Mouse (Mus musculus) induced T-regulatory cell, adult 2 months (primary cell): ENCODE data around the gene Gak.
"Not testable (repeated sequence)": the region's sequence is repeated elsewhere in the genome, so short reads cannot be mapped to it uniquely, and the experiment has no call there.

Experiments
- DNase-seq: peaks from one replicate; pipeline ENCODE4 v3.0.0-alpha.2; 2012; ENCODE audit warnings: low read depth

The Gak gene

DNA sequence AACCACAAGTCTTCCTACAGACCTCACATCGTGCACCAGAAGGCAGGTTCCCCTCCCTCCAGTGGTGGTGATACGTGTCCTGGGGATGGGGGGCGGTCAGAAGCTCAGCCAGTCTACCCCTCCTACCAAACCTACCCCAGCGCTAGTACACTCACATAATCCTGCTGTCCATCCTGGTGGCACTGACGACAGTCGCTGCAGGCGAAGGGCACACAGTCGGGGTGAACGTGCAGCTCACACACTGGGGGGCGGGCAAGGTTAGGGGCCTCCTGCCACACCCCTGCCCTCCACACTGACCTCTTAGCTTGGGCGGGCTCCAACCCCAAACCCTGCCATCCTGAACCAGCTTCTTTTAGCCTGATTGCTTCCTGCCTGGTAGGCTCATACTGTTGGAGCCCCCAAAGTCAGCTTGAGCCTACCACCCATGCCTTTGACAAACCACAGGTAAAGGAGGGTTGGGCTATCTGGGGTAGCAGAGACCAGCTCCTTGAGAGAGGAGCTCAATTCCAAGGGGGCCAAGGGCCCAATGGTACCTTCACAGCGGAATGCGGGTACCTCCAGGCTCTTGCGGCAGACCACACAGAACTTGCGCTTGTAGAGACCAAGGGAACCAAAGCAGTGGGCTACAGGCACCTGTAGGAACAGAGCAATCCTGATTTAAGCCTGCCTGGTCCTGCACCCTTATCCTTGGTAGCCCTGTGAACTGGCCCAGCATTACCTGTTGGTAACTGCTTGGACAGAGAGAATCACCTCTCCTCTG, 26.5 kb upstream of the Gak start:
- no peak for DNase-seq

DNA sequence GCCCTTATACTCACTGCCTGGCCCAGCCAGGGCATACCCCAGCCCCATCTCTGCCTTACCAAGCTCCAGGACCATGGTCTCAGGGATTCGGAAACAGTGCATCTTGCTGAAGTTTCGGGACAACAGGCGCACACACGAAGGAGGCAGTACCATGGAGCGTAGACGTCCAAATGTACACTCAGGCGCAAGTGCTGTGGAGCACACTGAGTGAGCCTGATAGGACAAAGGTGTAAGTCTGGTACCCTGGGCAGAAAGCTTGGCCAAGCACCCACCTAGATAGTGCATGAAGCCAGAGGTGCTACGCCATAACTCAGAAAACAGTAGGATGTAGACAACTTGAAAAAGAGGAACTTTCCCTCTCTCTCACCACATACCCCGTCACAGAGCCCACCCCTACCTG, 25.8 kb upstream of the Gak start:
- no peak for DNase-seq

DNA sequence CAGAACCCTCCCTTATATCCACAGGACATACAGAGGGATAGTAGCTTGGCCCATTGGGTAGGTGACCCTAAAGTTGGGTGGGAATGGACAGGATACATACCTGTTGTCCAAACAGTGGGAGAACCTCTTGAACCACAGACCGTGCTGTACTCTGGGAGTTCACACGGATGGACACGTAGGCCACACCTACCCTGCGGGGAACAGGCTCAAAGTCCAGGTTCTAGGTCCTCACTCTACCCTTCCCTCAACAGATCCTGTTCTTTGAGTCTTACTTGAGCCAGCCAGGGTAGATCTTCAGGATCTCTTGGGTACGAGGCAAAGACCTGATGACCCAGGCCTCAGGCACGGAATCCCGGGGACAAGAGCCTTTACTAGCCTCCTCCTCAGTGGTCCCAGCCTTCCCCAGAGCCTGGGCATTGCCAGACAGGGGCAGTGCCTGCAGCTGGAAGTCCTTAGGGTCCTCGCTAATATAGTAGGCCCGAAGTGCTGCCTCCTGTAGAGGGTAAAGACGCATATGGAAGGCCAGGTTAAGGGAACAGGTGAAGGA, 25.0 kb upstream of the Gak start:
- DNase-seq = no peak

DNA sequence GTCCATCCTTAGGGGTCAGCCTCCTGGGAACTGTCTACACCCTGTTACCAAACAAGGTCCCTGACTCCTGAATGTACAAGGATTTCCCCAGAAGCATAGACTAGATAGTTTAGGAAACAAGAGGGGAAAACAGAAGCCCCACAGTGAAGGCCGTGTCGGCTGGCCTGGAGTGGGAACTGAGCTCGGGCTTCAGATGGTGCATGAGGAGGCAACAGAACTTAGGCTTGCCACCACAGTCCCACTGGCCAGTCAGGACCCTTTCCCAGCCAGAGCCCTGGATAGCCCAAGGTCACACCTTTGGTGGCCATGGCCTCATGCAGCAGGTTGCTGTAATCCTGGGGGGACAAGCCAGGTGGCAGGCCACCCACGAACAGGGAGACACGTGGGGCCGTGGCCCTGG, 23.8 kb upstream of the Gak start:
- DNase-seq = no peak

DNA sequence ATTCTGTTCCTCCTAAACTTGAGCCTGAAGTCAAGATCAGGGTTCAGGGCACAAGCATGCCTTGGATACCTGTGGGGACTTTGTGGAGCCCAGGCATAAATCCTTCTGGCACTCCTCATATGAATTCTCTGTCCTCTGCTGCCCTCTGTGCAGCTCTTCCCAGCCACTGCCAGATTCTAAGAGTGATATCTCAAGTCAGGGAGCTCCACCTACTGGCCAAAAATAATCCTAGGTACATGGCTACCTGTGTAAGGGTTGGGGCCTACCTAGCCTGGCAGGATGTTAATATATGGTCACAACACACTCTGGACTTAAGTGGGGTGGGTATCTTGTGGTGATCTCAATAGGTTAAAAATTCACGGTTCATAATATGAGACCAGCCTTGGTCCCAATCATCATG, 22.3 kb upstream of the Gak start:
- peak; percentile 84 for DNase-seq

DNA sequence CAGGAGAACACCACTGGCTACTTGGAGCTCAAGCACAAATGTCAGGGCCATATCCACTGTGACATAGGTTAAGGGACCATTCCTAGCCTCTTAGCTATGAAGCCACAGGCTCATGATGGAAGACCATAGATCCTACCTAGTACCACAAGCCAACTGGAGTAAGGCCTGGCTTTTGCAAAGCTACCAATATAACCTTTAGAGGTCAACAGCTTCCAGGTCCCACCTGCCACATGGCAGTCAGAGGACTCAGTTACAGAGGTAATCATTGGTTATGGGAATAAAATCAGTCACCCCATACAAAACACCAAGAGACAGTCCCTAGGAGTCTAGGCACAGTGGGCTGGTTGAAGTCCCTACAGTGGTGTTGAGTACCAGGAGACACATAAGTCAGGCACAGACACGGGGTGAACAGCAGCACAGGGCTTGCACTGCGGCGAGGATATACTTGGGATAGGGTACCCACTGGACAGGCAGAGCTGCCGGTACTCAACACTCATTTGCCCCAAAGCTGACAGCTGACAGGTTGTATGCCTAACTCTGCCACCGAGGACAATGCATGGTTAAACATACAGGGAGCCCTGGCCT, 21.7 kb upstream of the Gak start:
- DNase-seq = no peak

DNA sequence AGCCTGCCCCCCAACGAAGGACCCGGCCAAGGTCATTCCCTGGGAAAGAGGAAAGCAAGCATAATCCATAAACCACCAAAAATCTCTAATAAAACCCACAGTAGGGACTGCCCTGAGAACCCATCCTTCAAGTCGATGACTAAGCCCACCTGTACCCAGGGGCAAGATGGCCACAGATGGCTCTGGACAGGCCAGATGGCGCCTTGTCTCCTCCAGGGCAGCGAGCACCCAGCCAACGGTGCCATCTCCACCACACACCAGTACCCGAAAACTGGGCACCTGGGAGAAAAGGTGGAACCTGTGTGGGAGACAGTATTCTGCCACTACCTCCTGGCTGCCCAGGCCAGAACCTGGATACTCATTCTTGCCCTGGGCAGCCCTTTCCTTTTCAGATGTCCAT, 20.8 kb upstream of the Gak start:
- no peak for DNase-seq

DNA sequence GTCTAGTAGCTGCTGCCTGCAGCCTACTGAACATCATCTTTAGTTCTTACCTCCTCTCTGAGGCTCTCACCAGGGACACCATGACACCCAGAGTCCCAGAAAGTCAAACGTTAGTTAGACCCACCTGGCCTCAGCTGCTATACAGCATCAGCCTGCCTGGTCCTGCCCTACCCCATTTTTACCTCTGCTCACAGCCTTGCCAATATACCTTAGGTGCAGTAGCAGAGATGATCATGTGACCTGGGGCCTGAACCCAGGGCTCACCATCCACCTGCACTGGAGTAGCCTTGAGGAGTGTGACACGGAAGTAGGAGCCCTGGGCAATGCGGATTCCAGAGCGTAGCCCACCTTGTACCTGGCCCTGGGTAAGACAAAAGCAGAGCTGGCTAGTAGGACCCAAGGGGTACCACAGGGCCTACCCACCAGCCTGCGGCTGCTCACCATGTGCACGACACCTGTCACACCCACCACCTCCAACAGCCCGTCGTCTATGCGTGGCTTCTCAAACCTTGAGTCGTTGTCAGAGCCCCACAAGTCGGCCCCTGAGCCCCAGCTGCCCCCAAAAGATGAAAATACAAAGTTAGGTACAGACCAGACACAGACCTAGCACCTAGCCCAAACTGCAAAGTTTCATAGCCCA, 19.5 kb upstream of the Gak start:
- DNase-seq = no peak

DNA sequence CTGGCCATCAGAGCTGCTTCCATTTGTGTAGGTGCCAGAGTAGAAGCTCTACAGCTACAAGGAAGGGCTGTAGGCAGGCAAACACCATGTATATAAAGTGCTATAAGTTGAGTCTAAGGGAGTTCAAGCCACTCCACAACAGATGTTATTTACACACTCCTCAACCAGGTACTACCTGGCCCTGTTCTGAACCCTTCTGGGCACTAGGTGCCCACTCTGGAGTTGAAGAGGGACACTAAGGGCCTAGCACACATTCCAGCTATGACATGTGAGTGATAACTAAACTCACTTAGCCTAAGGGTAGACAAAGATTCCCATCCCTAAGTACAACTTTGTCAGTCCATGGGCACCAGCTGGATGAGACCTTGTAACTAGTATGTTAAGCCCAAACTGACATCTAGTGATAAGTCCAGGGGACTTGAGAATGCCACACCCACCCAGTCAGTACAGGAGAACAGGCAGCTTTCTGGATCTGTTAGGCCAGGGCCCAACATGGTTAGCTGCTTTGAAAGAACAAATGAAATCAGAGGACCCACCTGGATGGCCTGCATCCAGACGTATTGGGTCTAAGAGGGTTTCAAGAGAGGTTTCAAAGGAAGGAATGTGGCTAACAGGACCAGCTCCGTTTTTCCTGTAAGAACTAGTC, 18.4 kb upstream of the Gak start:
- no peak for DNase-seq

DNA sequence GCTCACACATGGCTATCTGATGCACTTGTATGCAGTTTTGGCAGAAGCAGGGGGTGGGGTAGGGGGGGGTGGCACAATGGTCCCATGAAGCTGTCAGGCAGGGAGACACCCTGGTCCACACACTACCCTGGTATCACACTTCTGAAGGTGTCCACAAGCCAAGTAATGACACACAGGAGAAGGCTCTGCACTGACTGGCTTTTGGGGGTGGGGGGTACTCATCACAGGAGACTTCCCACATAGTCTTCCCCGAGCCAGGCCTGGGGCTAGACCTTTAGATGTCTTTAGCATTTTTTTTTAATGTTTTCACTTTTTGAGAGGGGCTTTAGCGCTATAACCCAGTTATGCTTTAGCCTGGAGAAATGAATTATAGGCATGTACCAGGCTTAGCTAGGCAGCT, 17.8 kb upstream of the Gak start:
- DNase-seq = no peak

DNA sequence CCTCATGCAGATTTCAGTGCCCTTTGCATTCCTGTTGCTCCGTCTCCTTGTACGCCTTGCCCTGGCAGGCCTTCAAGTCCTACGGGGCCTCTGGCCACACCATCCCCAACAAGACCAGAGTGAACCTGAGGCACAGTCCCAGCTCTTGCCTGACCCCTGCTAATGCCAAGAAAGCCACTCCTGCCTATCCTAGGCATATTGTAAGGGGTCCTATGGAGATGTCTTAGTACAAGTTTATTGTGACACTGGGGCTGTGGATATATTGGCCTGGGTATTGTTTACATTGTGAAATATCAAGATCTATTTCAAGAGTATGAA, 16.7 kb upstream of the Gak start:
- DNase-seq = no peak

DNA sequence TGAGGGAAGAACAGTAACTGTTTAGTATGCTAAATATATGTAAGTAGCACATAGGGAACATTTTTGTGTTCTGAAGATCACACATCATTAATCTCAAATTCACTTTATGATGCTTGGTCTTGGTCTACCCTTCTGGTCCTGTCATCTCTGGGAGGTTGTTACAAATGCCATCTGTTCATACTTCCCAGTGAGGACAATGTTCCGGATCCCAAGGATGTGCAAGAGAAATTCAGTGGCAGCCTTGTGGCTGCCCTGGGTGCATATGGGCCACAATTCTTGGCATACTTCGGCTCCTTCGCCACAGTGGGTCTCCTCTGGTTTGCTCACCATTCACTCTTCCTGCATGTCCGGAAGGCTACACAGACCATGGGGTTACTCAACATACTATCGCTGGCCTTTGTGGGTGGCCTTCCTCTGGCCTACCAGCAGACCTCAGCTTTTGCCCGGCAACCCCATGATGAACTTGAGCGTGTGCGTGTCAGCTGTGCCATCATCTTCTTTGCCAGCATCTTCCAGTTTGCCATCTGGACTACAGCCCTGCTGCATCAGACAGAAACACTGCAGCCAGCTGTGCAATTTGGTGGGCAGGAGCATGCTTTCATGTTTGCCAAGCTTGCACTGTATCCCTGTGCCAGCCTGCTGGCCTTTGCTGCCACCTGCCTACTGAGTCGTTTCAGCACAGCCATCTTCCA, 16.2 kb upstream of the Gak start:
- no peak for DNase-seq

DNA sequence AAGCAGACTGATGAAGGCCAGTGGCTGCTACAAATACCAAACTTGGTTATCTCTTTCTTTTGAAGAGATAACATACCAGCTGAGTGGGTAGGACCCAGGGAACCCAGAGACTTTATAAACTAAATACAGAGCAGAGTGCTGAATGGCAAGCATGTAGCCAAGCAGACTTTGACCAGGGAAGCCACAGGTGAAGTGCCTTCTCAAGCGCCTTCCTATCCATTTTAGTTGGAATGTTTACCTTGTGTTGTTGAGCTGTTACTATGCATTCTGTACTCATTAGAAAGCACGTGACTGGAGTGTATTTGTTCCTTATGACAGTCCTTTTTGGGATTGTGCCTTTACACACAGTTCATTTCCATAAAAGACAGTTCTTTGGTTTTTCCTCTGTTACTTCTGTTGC, 14.1 kb upstream of the Gak start:
- no peak for DNase-seq

DNA sequence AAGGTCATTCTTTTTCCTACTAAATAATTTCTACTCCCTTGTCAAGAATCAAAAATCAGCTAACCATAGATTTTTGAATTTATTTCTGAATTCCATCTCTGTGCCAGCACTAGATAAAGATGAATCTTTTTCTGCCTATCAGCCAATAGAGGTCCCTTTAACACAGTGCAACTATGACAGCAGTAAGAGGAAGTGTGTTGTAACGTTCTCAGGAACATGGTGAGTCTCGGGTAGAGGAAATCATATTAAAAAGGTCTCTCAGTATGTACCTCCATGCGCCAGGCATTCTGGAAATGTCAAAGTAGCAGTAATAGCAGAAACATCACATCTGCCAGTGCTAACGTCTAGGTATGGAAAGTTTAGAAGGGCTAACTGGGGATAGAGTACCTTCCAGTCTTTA, 6.6 kb upstream of the Gak start:
- DNase-seq = no peak

DNA sequence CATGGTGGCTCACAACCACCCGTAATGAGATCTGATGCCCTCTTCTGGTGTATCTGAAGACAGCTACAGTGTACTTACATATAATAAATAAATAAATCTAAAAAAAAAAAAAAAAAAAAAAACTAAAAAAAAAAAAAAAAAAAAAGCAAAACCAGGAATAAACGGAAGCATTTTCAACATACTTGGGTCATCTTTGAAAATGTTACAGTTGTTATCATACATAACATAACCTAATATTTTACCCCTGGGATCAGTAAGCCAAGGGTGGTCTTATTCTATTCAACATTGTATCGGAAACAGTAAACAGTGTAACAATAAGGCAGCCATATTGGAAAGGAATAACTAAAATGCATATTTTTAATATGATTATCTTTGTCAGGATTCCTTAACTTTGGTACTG, 4.5 kb upstream of the Gak start:
- DNase-seq = not testable (repeated sequence)

DNA sequence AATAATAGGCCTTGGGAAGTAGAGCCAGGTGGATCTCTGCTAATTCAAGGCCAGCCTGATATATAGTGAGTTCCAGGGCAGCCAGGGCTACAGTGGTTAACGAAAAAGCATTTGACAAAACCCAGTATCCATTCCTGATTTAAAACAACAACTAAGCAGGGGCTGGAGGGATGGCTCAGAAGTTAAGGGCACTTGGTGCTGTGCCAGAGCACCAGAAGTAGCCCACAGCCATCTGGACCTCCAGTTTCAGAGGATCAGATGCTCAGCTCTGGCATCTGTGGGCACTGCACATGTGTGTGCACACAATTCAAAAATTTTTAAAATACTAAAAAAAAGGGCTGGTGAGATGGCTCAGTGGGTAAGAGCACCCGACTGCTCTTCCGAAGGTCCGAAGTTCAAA, 4.1 kb upstream of the Gak start:
- DNase-seq = no peak

DNA sequence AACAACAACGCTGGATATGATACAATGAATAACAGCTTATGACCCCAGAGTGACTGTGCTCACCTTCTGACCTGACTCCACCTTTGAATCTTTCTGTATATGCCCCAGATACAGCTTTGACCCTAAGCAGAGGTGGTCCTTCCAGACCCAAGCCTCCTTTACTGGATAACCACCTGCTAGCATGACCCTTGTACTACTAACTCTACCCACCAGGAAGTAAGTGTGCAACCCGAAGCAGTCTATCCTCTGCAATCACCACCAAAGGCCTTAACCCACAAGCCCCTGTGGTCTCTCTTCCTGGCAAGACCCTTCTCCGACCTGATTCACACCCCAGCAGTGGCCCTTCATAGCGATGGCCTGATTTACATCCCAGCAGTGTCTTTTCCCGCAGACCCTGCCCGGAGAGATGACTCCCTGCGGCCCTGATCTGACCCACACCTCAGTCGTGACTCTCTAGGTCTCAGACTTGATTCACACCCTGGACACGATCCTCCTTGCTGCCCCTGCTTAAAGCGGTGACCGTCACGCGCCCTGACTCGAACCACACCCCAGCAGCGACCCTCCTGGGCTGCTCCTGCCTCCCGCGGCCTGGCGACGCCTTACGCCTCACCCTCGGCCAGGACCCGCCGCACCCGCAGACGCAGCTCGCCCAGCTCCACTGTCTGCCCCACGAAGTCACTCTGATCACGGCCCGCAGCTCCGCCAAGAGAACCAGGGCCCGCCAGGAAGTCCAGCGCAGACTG, 493 bp downstream of the Gak start:
- DNase-seq = peak; percentile 68

DNA sequence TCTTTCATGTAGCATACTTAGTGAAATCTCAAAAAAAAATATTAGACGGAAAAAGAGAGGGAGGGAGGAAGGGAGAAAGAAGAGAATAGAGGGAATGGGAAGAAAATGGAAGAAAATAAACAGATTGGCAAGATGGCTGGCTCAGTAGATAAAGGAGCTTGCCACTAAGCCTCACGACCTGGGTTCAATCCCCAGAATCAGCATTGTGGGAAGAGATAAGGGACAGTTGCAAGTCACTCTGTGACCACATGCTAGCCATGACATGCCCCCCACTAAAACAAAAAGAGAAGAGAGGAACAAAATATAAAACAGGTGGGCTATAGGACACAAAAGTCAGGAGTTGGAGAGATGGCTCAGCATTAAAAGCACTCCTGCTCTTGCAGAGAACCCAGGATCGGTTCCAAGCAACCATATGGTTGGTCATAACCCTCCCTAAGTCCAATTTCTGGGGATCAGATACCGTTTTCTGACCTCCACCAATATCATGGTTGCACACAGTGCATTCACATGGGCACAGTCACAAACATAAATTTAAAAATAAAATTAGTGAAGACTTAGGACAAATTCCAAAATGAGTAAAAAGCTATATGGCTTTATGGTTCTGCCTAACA, 3.4 kb downstream of the Gak start:
- DNase-seq = no peak

DNA sequence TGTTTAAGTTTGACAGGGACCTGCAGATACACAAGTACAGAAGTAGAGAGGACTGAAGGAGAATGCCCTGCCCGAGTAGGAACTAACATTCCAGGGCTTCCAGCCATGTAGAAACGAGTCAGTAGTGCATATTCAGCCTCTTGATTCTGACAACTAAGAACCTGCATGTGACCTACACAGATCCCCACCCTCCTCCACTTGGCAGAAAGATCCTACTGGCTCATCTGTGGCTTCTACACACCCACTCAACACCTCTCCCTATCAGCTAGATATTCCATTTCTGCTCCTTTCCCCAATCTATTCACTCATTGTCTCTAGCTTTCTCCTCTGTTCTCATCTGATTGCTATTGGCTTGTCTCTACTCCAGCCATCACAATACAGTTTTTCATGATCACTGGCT, 7.7 kb downstream of the Gak start:
- DNase-seq = no peak

DNA sequence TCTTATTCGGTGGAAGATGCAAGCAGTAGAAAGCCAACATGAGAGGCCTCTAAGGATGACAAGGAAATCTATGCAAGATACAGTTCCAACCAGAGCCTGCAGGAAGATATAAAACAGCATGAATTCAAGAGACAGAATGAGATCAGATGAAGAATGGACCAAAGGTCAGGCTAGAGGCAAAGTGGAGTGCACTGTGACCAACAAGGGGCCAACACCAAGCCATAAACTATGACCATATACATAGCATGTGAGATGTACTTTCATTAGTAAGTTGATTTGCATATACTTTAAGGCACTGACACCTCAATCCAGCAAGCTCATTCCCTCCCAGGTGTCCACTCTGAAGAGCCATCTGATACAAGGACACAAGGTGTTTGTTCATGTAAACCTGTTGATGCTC, 19.1 kb downstream of the Gak start:
- DNase-seq = no peak

DNA sequence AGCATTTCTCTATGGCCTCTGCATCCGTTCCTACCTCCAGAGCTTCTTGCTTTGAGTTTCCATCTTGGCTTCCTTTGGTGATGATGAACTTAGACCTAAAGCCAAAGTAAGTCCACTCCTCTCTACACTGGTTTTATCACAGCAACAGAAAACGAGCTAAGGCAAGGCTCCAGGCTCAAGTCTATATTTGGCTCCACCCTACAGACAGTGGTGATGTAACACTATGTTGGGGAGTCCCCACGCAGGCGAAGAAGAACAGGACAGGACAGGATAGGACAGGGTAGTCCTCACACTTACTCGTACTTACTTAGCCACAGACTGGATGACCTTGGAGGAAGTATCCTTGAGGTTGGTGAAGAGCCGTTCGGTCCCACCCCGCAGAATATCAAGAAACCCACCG, 27.0 kb downstream of the Gak start:
- no peak for DNase-seq
